Mouse (Mus musculus) forebrain, embryonic 12.5 days (tissue): ENCODE results near the gene Ppip5k2. TPM values are rescaled to one million over a fixed set of nuclear protein-coding genes. Genes with fewer than 3 reads are reported as not detected.

Experiments used
- ATAC-seq: fragments of 200-750 bp; cut with Nextera tagmentation; 2 replicates; pipeline ENCODE4 v1.8.0; 2017; ENCODE audit warnings: moderate TSS enrichment; ENCODE audit not compliant: low FRiP score
- H3K27ac ChIP-seq: fragments of 300-500 bp; sonication (generic); 2 replicates; pipeline ENCODE4 v1.5.1; 2016; ENCODE audit warnings: mild to moderate bottlenecking
- H3K27me3 ChIP-seq: fragments of 300-500 bp; sonication (generic); 2 replicates; pipeline ENCODE4 v1.6.1; 2016; ENCODE audit warnings: mild to moderate bottlenecking
- H3K36me3 ChIP-seq: fragments of 300-500 bp; sonication (generic); replicated peaks from 2 replicates; pipeline ENCODE4 v1.6.1; 2016; ENCODE audit warnings: mild to moderate bottlenecking
- H3K4me1 ChIP-seq: fragments of 300-500 bp; sonication (generic); 2 replicates; pipeline ENCODE4 v1.6.1; 2016
- H3K4me2 ChIP-seq: fragments of 300-500 bp; sonication (generic); 2 replicates; pipeline ENCODE4 v1.6.1; 2016; ENCODE audit warnings: mild to moderate bottlenecking, moderate library complexity
- H3K4me3 ChIP-seq: fragments of 300-500 bp; sonication (generic); replicated peaks from 2 replicates; pipeline ENCODE4 v1.5.1; 2016; ENCODE audit warnings: mild to moderate bottlenecking
- H3K9ac ChIP-seq: fragments of 300-500 bp; sonication (generic); 2 replicates; pipeline ENCODE4 v1.6.1; 2016; ENCODE audit warnings: mild to moderate bottlenecking
- H3K9me3 ChIP-seq: fragments of 300-500 bp; sonication (generic); 2 replicates; pipeline ENCODE4 v1.6.1; 2016
- WGBS: fragments of 180-500 bp; shearing (Covaris S2); methylation state at CpG from one replicate; pipeline ENCODE4 v1.1.7; 2016; 5-methylcytosine and 5-hydroxymethylcytosine counted together
- polyA plus RNA-seq: library from polyadenylated mRNA; unstranded; fragments of >200 nt; fragmentation: Nextera tagmentation; extraction: Ambion mirVana; gene quantifications from 2 replicates; pipeline ENCODE4 v1.2.1, GENCODE M21; 2016

Ppip5k2 gene
- polyA plus RNA-seq, 1 experiment from 2014 or later = 56.9 TPM

- ATAC-seq = no peak
- H3K27ac ChIP-seq = no peak overlapping the region
- no peaks in the 10 kb centered on the region for H3K27me3 ChIP-seq
Measured at GRCm38 (mm10) chr1:97746261-97746660, 23.9 kb downstream of the Ppip5k2 start.

GRCm38 (mm10) chr1:97745712-97746111, 24.5 kb downstream of the Ppip5k2 start:
- Histone ChIP-seq H3K9me3 (no peaks in the 10 kb centered on the region), H3K4me2 (no peak overlapping the region), H3K4me1 (no peaks in the 10 kb centered on the region), H3K4me3 (no peak overlapping the region), H3K27me3 (no peaks in the 10 kb centered on the region), H3K27ac (no peak overlapping the region), H3K36me3 (peaks cover 56% of the 10 kb centered on the region), H3K9ac (no peak overlapping the region)
- 94% methylated on average over 4 of the region's 4 CpGs for WGBS
- ATAC-seq = no peak

More at GRCm38 (mm10) chr1:97746261-97746660, 23.9 kb downstream of the Ppip5k2 start:
- H3K4me3 ChIP-seq = no peak overlapping the region
- no peak overlapping the region for H3K4me2 ChIP-seq
- peaks cover 55% of the 10 kb centered on the region for H3K36me3 ChIP-seq
- 96% methylated on average over 7 of the region's 7 CpGs for WGBS
- H3K9me3 ChIP-seq = no peaks in the 10 kb centered on the region
- no peaks in the 10 kb centered on the region for H3K4me1 ChIP-seq
- no peak overlapping the region for H3K9ac ChIP-seq

- H3K9ac ChIP-seq = no peak overlapping the region
- H3K36me3 ChIP-seq = peaks cover 62% of the 10 kb centered on the region
- no peaks in the 10 kb centered on the region for H3K4me1 ChIP-seq
- no peak overlapping the region for H3K27ac ChIP-seq
- H3K4me2 ChIP-seq = no peak overlapping the region
- H3K4me3 ChIP-seq = no peak overlapping the region
- WGBS = 93% methylated on average over 1 of the region's 1 CpGs
- ATAC-seq = no peak
- H3K9me3 ChIP-seq = no peaks in the 10 kb centered on the region
- H3K27me3 ChIP-seq = no peaks in the 10 kb centered on the region
Measured at GRCm38 (mm10) chr1:97743063-97743462, 27.1 kb downstream of the Ppip5k2 start.

- ATAC-seq = no peak
- WGBS = 83% methylated on average over 1 of the region's 1 CpGs
- Histone ChIP-seq H3K4me1 (no peaks in the 10 kb centered on the region), H3K9me3 (no peaks in the 10 kb centered on the region), H3K27ac (no peak overlapping the region), H3K36me3 (peaks cover 26% of the 10 kb centered on the region), H3K4me3 (no peak overlapping the region), H3K4me2 (no peak overlapping the region), H3K27me3 (no peaks in the 10 kb centered on the region), H3K9ac (no peak overlapping the region)
Measured at GRCm38 (mm10) chr1:97729339-97729738, 40.9 kb downstream of the Ppip5k2 start.

GRCm38 (mm10) chr1:97726730-97727129, 43.5 kb downstream of the Ppip5k2 start:
- Histone ChIP-seq H3K27ac (no peak overlapping the region), H3K27me3 (no peaks in the 10 kb centered on the region), H3K4me3 (no peak overlapping the region), H3K4me1 (no peaks in the 10 kb centered on the region), H3K36me3 (peaks cover 31% of the 10 kb centered on the region), H3K4me2 (no peak overlapping the region), H3K9me3 (no peaks in the 10 kb centered on the region), H3K9ac (no peak overlapping the region)
- 82% methylated on average over 2 of the region's 2 CpGs for WGBS
- no peak for ATAC-seq

- whole genome bisulfite sequencing = 87% methylated on average over 9 of the region's 9 CpGs
- H3K27me3 ChIP-seq = no peaks in the 10 kb centered on the region
- ATAC-seq = no peak
- no peaks in the 10 kb centered on the region for H3K9me3 ChIP-seq
- no peak overlapping the region for H3K27ac ChIP-seq
- peaks cover 43% of the 10 kb centered on the region for H3K36me3 ChIP-seq
- H3K4me3 ChIP-seq = no peak overlapping the region
- no peak overlapping the region for H3K9ac ChIP-seq
- no peak overlapping the region for H3K4me2 ChIP-seq
- no peaks in the 10 kb centered on the region for H3K4me1 ChIP-seq
Measured at GRCm38 (mm10) chr1:97718440-97718839, 51.8 kb downstream of the Ppip5k2 start.

GRCm38 (mm10) chr1:97714334-97714868, 55.8 kb downstream of the Ppip5k2 start:
- no peaks in the 10 kb centered on the region for H3K27me3 ChIP-seq
- no peaks in the 10 kb centered on the region for H3K9me3 ChIP-seq
- no peaks in the 10 kb centered on the region for H3K4me1 ChIP-seq
- no peak overlapping the region for H3K4me2 ChIP-seq
- no peak overlapping the region for H3K9ac ChIP-seq
- ATAC-seq = peak; percentile 75; the same call in 1 of the 2 replicates
- peaks cover 40% of the 10 kb centered on the region for H3K36me3 ChIP-seq
- 64% methylated on average over 11 of the region's 11 CpGs for WGBS
- no peak overlapping the region for H3K4me3 ChIP-seq
- H3K27ac ChIP-seq = 0 out of 2 replicates have a peak overlapping the region, but pooled peaks have one; percentile 42

GRCm38 (mm10) chr1:97710520-97710919, 59.7 kb downstream of the Ppip5k2 start:
- no peaks in the 10 kb centered on the region for H3K4me1 ChIP-seq
- no peaks in the 10 kb centered on the region for H3K9me3 ChIP-seq
- no peaks in the 10 kb centered on the region for H3K27me3 ChIP-seq
- H3K27ac ChIP-seq = no peak overlapping the region
- no peak for ATAC-seq
- H3K4me3 ChIP-seq = no peak overlapping the region
- H3K36me3 ChIP-seq = peaks cover 38% of the 10 kb centered on the region
- no peak overlapping the region for H3K9ac ChIP-seq
- H3K4me2 ChIP-seq = no peak overlapping the region
- WGBS = 91% methylated on average over 3 of the region's 3 CpGs

- no peaks in the 10 kb centered on the region for H3K4me1 ChIP-seq
- H3K27ac ChIP-seq = no peak overlapping the region
- H3K9ac ChIP-seq = no peak overlapping the region
- H3K27me3 ChIP-seq = no peaks in the 10 kb centered on the region
- H3K9me3 ChIP-seq = no peaks in the 10 kb centered on the region
- peaks cover 19% of the 10 kb centered on the region for H3K36me3 ChIP-seq
- no peak for ATAC-seq
- H3K4me3 ChIP-seq = no peak overlapping the region
- H3K4me2 ChIP-seq = no peak overlapping the region
Measured at GRCm38 (mm10) chr1:97705389-97705788, 64.8 kb downstream of the Ppip5k2 start.

- Histone ChIP-seq H3K9me3 (no peaks in the 10 kb centered on the region), H3K36me3 (peaks cover 19% of the 10 kb centered on the region), H3K27ac (no peak overlapping the region), H3K9ac (no peak overlapping the region), H3K27me3 (no peaks in the 10 kb centered on the region), H3K4me2 (no peak overlapping the region), H3K4me1 (no peaks in the 10 kb centered on the region), H3K4me3 (no peak overlapping the region)
- ATAC-seq = no peak
- 92% methylated on average over 1 of the region's 1 CpGs for WGBS
Measured at GRCm38 (mm10) chr1:97704646-97705045, 65.6 kb downstream of the Ppip5k2 start.

- 23% methylated on average over 11 of the region's 11 CpGs for WGBS
- Histone ChIP-seq H3K27ac (no peak overlapping the region), H3K9ac (no peak overlapping the region), H3K36me3 (no peaks in the 10 kb centered on the region), H3K4me1 (peaks cover 5% of the 10 kb centered on the region), H3K9me3 (no peaks in the 10 kb centered on the region), H3K27me3 (no peaks in the 10 kb centered on the region), H3K4me3 (no peak overlapping the region), H3K4me2 (no peak overlapping the region)
- peak; percentile 35; the same call in 1 of the 2 replicates for ATAC-seq
Measured at GRCm38 (mm10) chr1:97698956-97699570, 71.1 kb downstream of the Ppip5k2 start.

- whole genome bisulfite sequencing = 91% methylated on average over 1 of the region's 1 CpGs
Measured at GRCm38 (mm10) chr1:97697273-97697672, 72.9 kb downstream of the Ppip5k2 start.

GRCm38 (mm10) chr1:97693825-97694224, 76.4 kb downstream of the Ppip5k2 start:
- H3K4me1 ChIP-seq = peaks cover under 1% of the 10 kb centered on the region
- no peaks in the 10 kb centered on the region for H3K27me3 ChIP-seq
- no peaks in the 10 kb centered on the region for H3K36me3 ChIP-seq
- no peak overlapping the region for H3K27ac ChIP-seq
- no peak for ATAC-seq
- H3K9ac ChIP-seq = no peak overlapping the region
- H3K4me3 ChIP-seq = no peak overlapping the region
- H3K9me3 ChIP-seq = no peaks in the 10 kb centered on the region
- H3K4me2 ChIP-seq = no peak overlapping the region

More at GRCm38 (mm10) chr1:97697273-97697672, 72.9 kb downstream of the Ppip5k2 start:
- Histone ChIP-seq H3K27ac (no peak overlapping the region), H3K4me3 (no peak overlapping the region), H3K4me2 (no peak overlapping the region), H3K36me3 (no peaks in the 10 kb centered on the region), H3K27me3 (no peaks in the 10 kb centered on the region), H3K4me1 (peaks cover 5% of the 10 kb centered on the region), H3K9me3 (no peaks in the 10 kb centered on the region), H3K9ac (no peak overlapping the region)
- no peak for ATAC-seq
